Mouse (Mus musculus) megakaryocyte, embryonic 14.5 days (primary cell): ENCODE data around the gene Rpf2.

Experiments used
- FLI1 ChIP-seq: IDR thresholded peaks from 2 replicates; pipeline ENCODE4 v1.6.1; 2012; ENCODE audit warnings: low read length, inconsistent platforms, mixed read lengths
- GATA1 ChIP-seq: IDR thresholded peaks from 3 replicates; pipeline ENCODE4 v1.6.1; 2012; ENCODE audit warnings: mixed read lengths, low read length, inconsistent platforms, borderline replicate concordance

DNA sequence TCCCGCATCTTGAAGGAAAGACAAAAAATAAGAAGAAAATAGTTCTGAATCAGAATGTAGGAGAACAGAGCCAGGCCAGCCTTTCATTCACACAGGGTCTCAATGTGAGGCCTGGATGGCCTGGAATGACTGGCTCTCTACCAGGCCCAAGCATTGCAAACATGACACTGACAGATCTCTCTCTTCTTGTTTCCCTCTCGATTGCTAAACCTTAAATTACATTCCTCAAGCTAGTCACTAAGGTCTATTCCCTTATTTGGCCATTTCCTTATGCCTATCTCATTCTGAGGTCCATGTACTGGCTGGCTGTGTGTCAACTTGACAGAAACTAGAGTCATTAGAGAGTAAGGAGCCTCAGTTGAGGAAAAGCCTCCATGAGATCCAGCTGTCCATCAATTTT, 66.8 kb downstream of the Rpf2 start:
- TF ChIP-seq GATA1 (no peak), FLI1 (no peak)
